Mouse (Mus musculus) embryonic fibroblast, embryonic 13.5 days (primary cell): ENCODE results near the gene B4galnt4.

Source experiments
- CTCF ChIP-seq: IDR thresholded peaks from 2 replicates; pipeline ENCODE4 v1.5.1; 2011; ENCODE audit warnings: mild to moderate bottlenecking, control low read depth, low read length, moderate library complexity, borderline replicate concordance; ENCODE audit not compliant: insufficient read depth
- POLR2A ChIP-seq: IDR thresholded peaks from 2 replicates; pipeline ENCODE4 v1.6.1; 2011; ENCODE audit warnings: low read depth, mild to moderate bottlenecking, control low read depth, low read length, moderate library complexity

GRCm38 (mm10) chr7:141059929-141060328 is 975 bp upstream of the B4galnt4 start:
- TF ChIP-seq CTCF (no peak), POLR2A (no peak)
